Mouse (Mus musculus) limb, embryonic 14.5 days (tissue): Measurements from ENCODE around the gene Hspg2. TPM values are rescaled to one million over a fixed set of nuclear protein-coding genes. Genes with fewer than 3 reads are reported as not detected.

Experiments used
- ATAC-seq: fragments of 200-750 bp; cut with Nextera tagmentation; 2 replicates; pipeline ENCODE4 v1.8.0; 2017; ENCODE audit warnings: low read depth, moderate number of reproducible peaks, moderate TSS enrichment; ENCODE audit not compliant: low FRiP score
- DNase-seq: peaks from one replicate; pipeline ENCODE4 v3.0.0-alpha.2; 2015; ENCODE audit warnings: low spot score
- H3K27ac ChIP-seq: fragments of 300-500 bp; sonication (generic); replicated peaks from 2 replicates; pipeline ENCODE4 v1.5.1; 2014; ENCODE audit warnings: low read depth, mild to moderate bottlenecking, low read length, moderate library complexity, mixed read lengths
- H3K27me3 ChIP-seq: fragments of 300-500 bp; sonication (generic); 2 replicates; pipeline ENCODE4 v1.6.1; 2014; ENCODE audit warnings: low read length, mixed read lengths; ENCODE audit not compliant: control insufficient read depth, insufficient read depth
- H3K36me3 ChIP-seq: fragments of 300-500 bp; sonication (generic); 2 replicates; pipeline ENCODE4 v1.6.1; 2014; ENCODE audit warnings: mild to moderate bottlenecking, low read length, moderate library complexity, mixed read lengths; ENCODE audit not compliant: control insufficient read depth, insufficient read depth
- H3K4me1 ChIP-seq: fragments of 300-500 bp; sonication (generic); 2 replicates; pipeline ENCODE4 v1.6.1; 2014; ENCODE audit warnings: antibody characterized with exemption, low read length, mixed read lengths; ENCODE audit not compliant: control insufficient read depth, insufficient read depth
- H3K4me2 ChIP-seq: fragments of 300-500 bp; sonication (generic); replicated peaks from 2 replicates; pipeline ENCODE4 v1.6.1; 2014; ENCODE audit warnings: low read depth, mild to moderate bottlenecking, low read length, moderate library complexity; ENCODE audit not compliant: severe bottlenecking
- H3K4me3 ChIP-seq: fragments of 300-500 bp; sonication (generic); replicated peaks from 2 replicates; pipeline ENCODE4 v1.5.1; 2014; ENCODE audit warnings: low read length
- H3K9ac ChIP-seq: fragments of 300-500 bp; sonication (generic); 2 replicates; pipeline ENCODE4 v1.6.1; 2014; ENCODE audit warnings: mild to moderate bottlenecking, low read depth, low read length, moderate library complexity; ENCODE audit not compliant: severe bottlenecking
- H3K9me3 ChIP-seq: fragments of 300-500 bp; sonication (generic); 2 replicates; pipeline ENCODE4 v1.6.1; 2016; ENCODE audit warnings: low read length; ENCODE audit not compliant: control insufficient read depth
- POLR2A ChIP-seq: fragments of 200-500 bp; IDR thresholded peaks from 2 replicates; pipeline ENCODE4 v1.8.0; 2012; ENCODE audit warnings: inconsistent platforms, mild to moderate bottlenecking, moderate library complexity, borderline replicate concordance; ENCODE audit not compliant: insufficient read depth, insufficient read length; ENCODE audit errors: extremely low read depth
- WGBS: fragments of 180-500 bp; shearing (Covaris S2); extraction: QIAGEN DNeasy Blood & Tissue Kit; methylation state at CpG from one replicate; pipeline ENCODE4 v1.1.7; 2014; 5-methylcytosine and 5-hydroxymethylcytosine counted together
- polyA plus RNA-seq, 2 experiments: library from polyadenylated mRNA; depleted of rRNA in 1 of 2; stranded (reverse) in 1 of 2; unstranded in 1 of 2; fragments of >200 nt; fragmentation: Nextera tagmentation in 1 of 2; extraction: Ambion mirVana in 1 of 2; gene quantifications; 2 replicates each; pipeline versions ENCODE4 v1.2.1 to v1.2.3; 2012 to 2014

The Hspg2 gene
- polyA plus RNA-seq, 2 experiments: 65.6 to 97.4 TPM

DNA sequence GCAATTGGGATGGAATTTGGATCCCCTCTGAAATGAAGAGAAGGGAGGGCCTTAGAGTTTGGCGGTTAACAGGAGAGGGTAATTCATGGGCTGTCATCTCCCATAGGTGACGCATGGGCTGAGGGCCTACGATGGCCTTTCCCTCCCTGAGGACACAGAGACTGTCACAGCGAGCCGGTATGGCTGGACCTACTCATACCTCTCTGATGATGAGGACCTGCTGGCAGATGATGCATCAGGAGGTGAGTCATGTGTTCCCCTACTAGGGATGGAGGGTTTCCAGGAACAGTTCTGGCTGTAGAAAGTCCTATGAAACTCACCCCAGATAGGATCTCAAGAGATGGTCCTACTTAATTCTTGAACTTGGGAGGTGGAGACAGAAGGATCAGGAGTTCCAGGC, 32.4 kb downstream of the Hspg2 start:
- no peak overlapping the region for H3K9ac ChIP-seq
- no peaks in the 10 kb centered on the region for H3K27me3 ChIP-seq
- no peak for ATAC-seq
- H3K36me3 ChIP-seq: peaks cover 42% of the 10 kb centered on the region
- no peak for DNase-seq
- WGBS: 89% methylated on average over 5 of the region's 5 CpGs
- H3K27ac ChIP-seq: no peak overlapping the region
- TF ChIP-seq POLR2A: no peak
- no peak overlapping the region for H3K4me3 ChIP-seq
- peaks cover 25% of the 10 kb centered on the region for H3K4me1 ChIP-seq
- H3K9me3 ChIP-seq: no peaks in the 10 kb centered on the region
- no peak overlapping the region for H3K4me2 ChIP-seq

GRCm38 (mm10) chr4:137502183-137502582, 33.6 kb downstream of the Hspg2 start:
- H3K9ac ChIP-seq: no peak overlapping the region
- peaks cover 47% of the 10 kb centered on the region for H3K36me3 ChIP-seq
- peaks cover 21% of the 10 kb centered on the region for H3K4me1 ChIP-seq
- H3K4me3 ChIP-seq: no peak overlapping the region
- WGBS: 88% methylated on average over 10 of the region's 10 CpGs
- 0 out of 2 replicates have a peak overlapping the region, but pooled peaks have one; percentile 43 for H3K27ac ChIP-seq
- no peak overlapping the region for H3K4me2 ChIP-seq
- no peaks in the 10 kb centered on the region for H3K9me3 ChIP-seq
- no peak for TF ChIP-seq POLR2A
- no peak for DNase-seq
- ATAC-seq: no peak
- H3K27me3 ChIP-seq: no peaks in the 10 kb centered on the region

DNA sequence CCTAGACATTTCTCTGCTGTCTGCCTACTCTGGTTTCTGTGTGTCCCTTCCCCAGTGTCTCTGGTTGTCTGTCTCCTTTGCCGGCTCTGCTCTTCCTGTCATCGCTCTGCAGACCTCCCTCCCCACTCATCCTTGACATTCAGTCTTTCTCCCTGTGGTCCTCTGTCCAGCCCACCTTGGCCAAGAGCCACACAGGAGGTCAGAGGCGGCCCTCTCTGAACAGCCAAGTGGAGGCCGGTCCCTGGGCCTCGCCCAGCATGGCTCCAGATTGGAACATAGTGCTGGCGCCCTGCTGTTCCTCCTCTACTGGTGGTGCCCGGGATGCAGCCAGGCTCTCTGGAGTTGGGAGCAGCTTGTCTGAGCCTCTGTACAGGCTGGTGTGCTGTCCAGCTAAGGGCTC, 34.2 kb downstream of the Hspg2 start:
- peak overlapping the region; percentile 61; the same call in 1 of the 2 replicates for H3K27ac ChIP-seq
- H3K36me3 ChIP-seq: peaks cover 53% of the 10 kb centered on the region

DNA sequence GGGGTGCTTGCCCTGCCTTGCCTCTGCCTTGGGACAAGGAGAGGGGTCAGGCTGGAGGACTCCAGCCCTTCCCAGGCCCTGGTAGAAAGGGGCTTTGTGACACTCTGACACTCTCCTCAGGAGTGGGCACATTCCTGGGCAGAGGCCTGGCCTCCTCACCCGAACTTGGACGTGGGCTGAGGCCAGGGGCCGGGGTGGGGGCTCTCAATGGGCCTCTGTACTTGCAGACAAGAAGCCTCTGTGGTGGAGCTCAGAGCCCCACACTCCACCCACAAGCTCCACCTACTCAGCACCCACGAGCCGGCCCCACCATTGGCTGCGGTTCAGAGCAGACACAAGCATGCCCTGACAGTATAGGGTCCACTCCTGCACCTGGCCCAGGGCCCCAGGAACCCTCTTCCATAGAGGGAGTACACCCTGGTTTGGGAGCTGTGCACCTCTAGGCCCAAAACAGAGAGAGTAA, 35.0 kb downstream of the Hspg2 start:
- 77% methylated on average over 6 of the region's 6 CpGs for WGBS
- Histone ChIP-seq H3K4me2 (no peak overlapping the region), H3K27me3 (no peaks in the 10 kb centered on the region), H3K36me3 (peaks cover 60% of the 10 kb centered on the region), H3K9me3 (no peaks in the 10 kb centered on the region), H3K9ac (no peak overlapping the region), H3K27ac (peak overlapping the region; percentile 61), H3K4me1 (peaks cover 8% of the 10 kb centered on the region), H3K4me3 (no peak overlapping the region)
- no peak for TF ChIP-seq POLR2A
- ATAC-seq (peak; percentile 35; the same call in 1 of the 2 replicates), DNase-seq (no peak)

More for the DNA sequence above, 34.2 kb downstream of the Hspg2 start:
- Histone ChIP-seq H3K9ac (no peak overlapping the region), H3K4me3 (no peak overlapping the region), H3K9me3 (no peaks in the 10 kb centered on the region), H3K4me2 (no peak overlapping the region), H3K27me3 (no peaks in the 10 kb centered on the region), H3K4me1 (peaks cover 15% of the 10 kb centered on the region)
- 92% methylated on average over 7 of the region's 7 CpGs for WGBS
- DNase-seq: no peak
- ATAC-seq: no peak
- TF ChIP-seq POLR2A: no peak

- no peak for TF ChIP-seq POLR2A
- Histone ChIP-seq H3K4me3 (no peak overlapping the region), H3K4me1 (no peaks in the 10 kb centered on the region), H3K9me3 (no peaks in the 10 kb centered on the region), H3K27me3 (no peaks in the 10 kb centered on the region), H3K9ac (no peak overlapping the region), H3K27ac (no peak overlapping the region), H3K4me2 (no peak overlapping the region), H3K36me3 (peaks cover 86% of the 10 kb centered on the region)
- ATAC-seq (no peak), DNase-seq (no peak)
- 93% methylated on average over 10 of the region's 10 CpGs for WGBS
These were observed 38.1 kb downstream of the Hspg2 start for GRCm38 (mm10) chr4:137506629-137507028.

- 83% methylated on average over 9 of the region's 9 CpGs for WGBS
- Histone ChIP-seq H3K36me3 (peaks cover 84% of the 10 kb centered on the region), H3K27me3 (no peaks in the 10 kb centered on the region), H3K4me3 (no peak overlapping the region), H3K4me2 (no peak overlapping the region), H3K4me1 (no peaks in the 10 kb centered on the region), H3K9me3 (no peaks in the 10 kb centered on the region), H3K27ac (no peak overlapping the region), H3K9ac (no peak overlapping the region)
- no peak for ATAC-seq
- no peak for DNase-seq
- TF ChIP-seq POLR2A: no peak
These were observed 41.0 kb downstream of the Hspg2 start for GRCm38 (mm10) chr4:137509528-137509927.
